ENCODE assay signal across 20 mouse cellular contexts in the genomic region with DNA sequence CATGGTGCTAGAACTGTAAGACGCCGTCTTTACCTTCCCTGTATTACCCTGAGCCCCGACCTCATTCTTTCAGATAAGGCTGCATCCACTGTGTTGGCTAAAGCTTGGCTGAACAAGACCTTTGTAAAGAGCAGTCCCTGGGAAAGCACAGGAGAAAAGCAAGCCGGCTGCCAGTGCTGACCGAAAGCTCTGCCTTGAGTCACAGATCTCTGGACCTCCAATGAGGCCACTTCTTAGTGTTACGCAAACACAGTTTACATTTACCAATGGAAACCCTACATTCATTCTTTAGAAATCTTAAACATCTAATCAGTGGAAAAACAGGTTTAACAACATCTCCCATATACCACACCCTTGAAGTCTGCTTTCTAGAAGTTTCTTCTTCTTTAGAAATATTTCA. TPM values are rescaled to one million over a fixed set of nuclear protein-coding genes. Genes with fewer than 3 reads are reported as not detected.
DNase-seq lines count a peak whose midpoint lies in the region; ATAC-seq and TF ChIP-seq lines count a peak whose summit lies in the region.
"Had no signal": no experiment of that assay in that cellular context is flagged by ENCODE, and none has a peak within 500 bp of the region (broad histone marks: within the 10 kb centered on the region; RNA-seq: fewer than 3 reads in every experiment).

No protein-coding gene starts in this region.

- H3K9ac ChIP-seq in embryonic facial prominence, embryonic 14.5 days (ENCODE audit: low read depth, low read length): no peak overlapping the region
- H3K9ac ChIP-seq in lung, embryonic 14.5 days: no peak overlapping the region
- H3K9ac ChIP-seq in stomach, postnatal 0 days (ENCODE audit: low read length): no peak overlapping the region
- H3K9ac ChIP-seq: forebrain, embryonic 15.5 days had no signal

- 0 out of 2 replicates have a peak, but pooled peaks have one; percentile 33 for ATAC-seq in embryonic facial prominence, embryonic 14.5 days (ENCODE audit: low read depth)
- peak; percentile 58; the same call in 1 of the 2 replicates for ATAC-seq in lung, embryonic 14.5 days (ENCODE audit: insufficient read depth)
- ATAC-seq in stomach, postnatal 0 days (ENCODE audit: low FRiP score, low TSS enrichment): peak; percentile 90
- ATAC-seq: CD4-positive, CD25-positive, alpha-beta regulatory T cell, adult 4 months; forebrain, embryonic 15.5 days had no signal

- TF ChIP-seq EP300 in stomach, postnatal 0 days (optimal IDR thresholded peaks at IDR 0.05): no peak

- peaks cover 10% of the 10 kb centered on the region; the same call in 1 of the 2 replicates for H3K36me3 ChIP-seq in embryonic facial prominence, embryonic 14.5 days (ENCODE audit: control insufficient read depth, insufficient read depth, low read length)
- H3K36me3 ChIP-seq in embryonic facial prominence, embryonic 10.5 days (replicated peaks): peaks cover 22% of the 10 kb centered on the region
- no peaks in the 10 kb centered on the region for H3K36me3 ChIP-seq in lung, embryonic 14.5 days (ENCODE audit: insufficient read depth)
- H3K36me3 ChIP-seq in testis, adult 2 months (ENCODE audit: control insufficient read depth, insufficient read depth, low read length): no peaks in the 10 kb centered on the region
- no peaks in the 10 kb centered on the region for H3K36me3 ChIP-seq in stomach, postnatal 0 days (ENCODE audit: control insufficient read depth, insufficient read depth, low read length)
- H3K36me3 ChIP-seq: forebrain, embryonic 15.5 days; heart, embryonic 10.5 days had no signal

- no peak overlapping the region for H3K27ac ChIP-seq in embryonic facial prominence, embryonic 14.5 days (replicated peaks; ENCODE audit: low read depth, low read length)
- no peak overlapping the region for H3K27ac ChIP-seq in embryonic facial prominence, embryonic 10.5 days (replicated peaks)
- H3K27ac ChIP-seq in lung, embryonic 14.5 days (ENCODE audit: low read depth): no peak overlapping the region
- H3K27ac ChIP-seq in testis, adult 2 months (ENCODE audit: control insufficient read depth, insufficient read depth, low read depth, low read length): no peak overlapping the region
- H3K27ac ChIP-seq in stomach, postnatal 0 days (replicated peaks): peak overlapping the region; percentile 82
- H3K27ac ChIP-seq: forebrain, embryonic 15.5 days; heart, embryonic 10.5 days had no signal

- TF ChIP-seq POLR2A in testis, adult 2 months (IDR thresholded peaks at IDR 0.05; ENCODE audit: control insufficient read depth, low read depth, low read length): no peak

- H3K9me3 ChIP-seq in embryonic facial prominence, embryonic 14.5 days (ENCODE audit: control insufficient read depth, low read length): no peaks in the 10 kb centered on the region
- no peaks in the 10 kb centered on the region for H3K9me3 ChIP-seq in embryonic facial prominence, embryonic 10.5 days
- no peaks in the 10 kb centered on the region for H3K9me3 ChIP-seq in lung, embryonic 14.5 days (ENCODE audit: low read depth, low read length)
- no peaks in the 10 kb centered on the region for H3K9me3 ChIP-seq in stomach, postnatal 0 days (ENCODE audit: control insufficient read depth, low read length)
- H3K9me3 ChIP-seq: forebrain, embryonic 15.5 days; G1E; heart, embryonic 10.5 days had no signal

- H3K4me1 ChIP-seq in embryonic facial prominence, embryonic 14.5 days (ENCODE audit: control insufficient read depth, insufficient read depth, low read length): no peaks in the 10 kb centered on the region
- peaks cover 3% of the 10 kb centered on the region; the same call in 1 of the 2 replicates for H3K4me1 ChIP-seq in embryonic facial prominence, embryonic 10.5 days
- H3K4me1 ChIP-seq in lung, embryonic 14.5 days (ENCODE audit: insufficient read depth): no peaks in the 10 kb centered on the region
- H3K4me1 ChIP-seq in testis, adult 2 months (ENCODE audit: control insufficient read depth, insufficient read depth, low read length): no peaks in the 10 kb centered on the region
- H3K4me1 ChIP-seq in stomach, postnatal 0 days (replicated peaks; ENCODE audit: control insufficient read depth, insufficient read depth): no peaks in the 10 kb centered on the region
- H3K4me1 ChIP-seq: forebrain, embryonic 15.5 days; heart, embryonic 10.5 days had no signal

- no peak for TF ChIP-seq CTCF in lung, embryonic 14.5 days (IDR thresholded peaks at IDR 0.05; ENCODE audit: low read depth)
- no peak for TF ChIP-seq CTCF in testis, adult 2 months (IDR thresholded peaks at IDR 0.05; ENCODE audit: control insufficient read depth, insufficient read depth, insufficient replicate concordance, low read depth, low read length)
- TF ChIP-seq CTCF in stomach, postnatal 0 days (IDR thresholded peaks at IDR 0.05; ENCODE audit: low read depth): no peak

- no peak overlapping the region for H3K4me2 ChIP-seq in embryonic facial prominence, embryonic 14.5 days (ENCODE audit: low read depth, low read length)
- H3K4me2 ChIP-seq in lung, embryonic 14.5 days: no peak overlapping the region
- H3K4me2 ChIP-seq in stomach, postnatal 0 days (replicated peaks; ENCODE audit: low read depth): peak overlapping the region; percentile 15; the same call in 1 of the 2 replicates
- H3K4me2 ChIP-seq: forebrain, embryonic 15.5 days had no signal

- no peak overlapping the region for H3K4me3 ChIP-seq in embryonic facial prominence, embryonic 14.5 days (ENCODE audit: low read depth, low read length)
- no peak overlapping the region for H3K4me3 ChIP-seq in embryonic facial prominence, embryonic 10.5 days
- H3K4me3 ChIP-seq in lung, embryonic 14.5 days (ENCODE audit: low read depth, low read length): no peak overlapping the region
- H3K4me3 ChIP-seq in testis, adult 2 months (ENCODE audit: control insufficient read depth, low read depth, low read length): peak overlapping the region; percentile 49
- no peak overlapping the region for H3K4me3 ChIP-seq in stomach, postnatal 0 days (ENCODE audit: low read depth, low read length)
- H3K4me3 ChIP-seq: forebrain, embryonic 15.5 days; heart, embryonic 10.5 days had no signal

- 92% methylated on average over 6 of the region's 6 CpGs for WGBS in embryonic facial prominence, embryonic 14.5 days
- 93% methylated on average over 6 of the region's 6 CpGs for WGBS in embryonic facial prominence, embryonic 10.5 days
- WGBS in lung, embryonic 14.5 days: 72% methylated on average over 6 of the region's 6 CpGs
- WGBS in stomach, postnatal 0 days: 55% methylated on average over 6 of the region's 6 CpGs

- no peaks in the 10 kb centered on the region for H3K27me3 ChIP-seq in embryonic facial prominence, embryonic 14.5 days (replicated peaks; ENCODE audit: control insufficient read depth, insufficient read depth, low read length)
- H3K27me3 ChIP-seq in embryonic facial prominence, embryonic 10.5 days (replicated peaks; ENCODE audit: low read depth, poor library complexity, severe bottlenecking): no peaks in the 10 kb centered on the region
- no peaks in the 10 kb centered on the region for H3K27me3 ChIP-seq in lung, embryonic 14.5 days (ENCODE audit: insufficient read depth, low read length)
- no peaks in the 10 kb centered on the region for H3K27me3 ChIP-seq in testis, adult 2 months (ENCODE audit: control insufficient read depth, insufficient read depth, low read length)
- no peaks in the 10 kb centered on the region for H3K27me3 ChIP-seq in stomach, postnatal 0 days (ENCODE audit: control insufficient read depth, insufficient read depth, low read length)
- H3K27me3 ChIP-seq: forebrain, embryonic 15.5 days had no signal

- peak; percentile 34 for DNase-seq in embryonic facial prominence, embryonic 14.5 days (ENCODE audit: low spot score)
- no peak for DNase-seq in embryonic facial prominence, embryonic 10.5 days (ENCODE audit: low spot score)
- peak; percentile 35 for DNase-seq in lung, embryonic 14.5 days
- DNase-seq in lung, postnatal 25 days (ENCODE audit: low spot score): no peak
- no peak for DNase-seq in testis, postnatal 14 days (ENCODE audit: low spot score)
- DNase-seq in stomach, postnatal 0 days (ENCODE audit: low spot score): peak; percentile 51
- DNase-seq in right cerebral cortex, postnatal 4 days: no peak
- DNase-seq: adrenal gland, adult 8-10 months; adrenal gland, postnatal 36 days; B cell, adult 2 months; cerebellum, adult 2 months; cerebellum, postnatal 10 days; gastrocnemius, postnatal 36 days; heart, adult 18-20 months; heart, postnatal 10 days had no signal

RNA-seq across cellular contexts. Expression of a gene that starts 8.9 kb away (rescaled TPM):
- polyA plus RNA-seq in embryonic facial prominence, embryonic 14.5 days (2014; fragmentation: Nextera tagmentation; extraction: Ambion mirVana): 0.34 and 0.43 TPM in 2 replicates
- 1.7 and 2.0 TPM in 2 replicates for polyA plus RNA-seq in embryonic facial prominence, embryonic 10.5 days (2016; fragmentation: Nextera tagmentation; extraction: Ambion mirVana)
- 0.91 and 1.3 TPM in 2 replicates for polyA plus RNA-seq in lung, embryonic 14.5 days (2014; fragmentation: Nextera tagmentation; extraction: Ambion mirVana)
- polyA plus RNA-seq in testis, adult 2 months (2012; rRNA removed): 0.05 TPM in 1 of 2 replicates, not detected in the other
- polyA plus RNA-seq in stomach, postnatal 0 days (2015; fragmentation: Nextera tagmentation; extraction: Ambion mirVana): 0.18 and 0.21 TPM in 2 replicates
- polyA plus RNA-seq: G1E had no signal

Comparison
In these comparisons a context has a peak if more than half of its experiments do, and no peak if none do; other contexts are left out.
1. DNase-seq: peak in embryonic facial prominence, embryonic 14.5 days (single experiment), lung, embryonic 14.5 days (single experiment) and stomach, postnatal 0 days (single experiment); none in embryonic facial prominence, embryonic 10.5 days (single experiment), lung, postnatal 25 days (single experiment), testis, postnatal 14 days (single experiment) and right cerebral cortex, postnatal 4 days (single experiment).
2. ATAC-seq: peak in every context shown above with its lines; median percentile 90 in stomach, postnatal 0 days; 58 in lung, embryonic 14.5 days; 33 in embryonic facial prominence, embryonic 14.5 days.